Mouse (Mus musculus) heart, embryonic 11.5 days (tissue): ENCODE data around the gene Rad51b. TPM values are rescaled to one million over a fixed set of nuclear protein-coding genes. Genes with fewer than 3 reads are reported as not detected.

Source experiments
- ATAC-seq: fragments of 200-750 bp; cut with Nextera tagmentation; replicated peaks from 2 replicates; pipeline ENCODE4 v1.8.0; 2017; ENCODE audit warnings: moderate library complexity; ENCODE audit not compliant: insufficient number of reproducible peaks, low FRiP score, low TSS enrichment
- H3K27ac ChIP-seq: fragments of 300-500 bp; sonication (generic); 2 replicates; pipeline ENCODE4 v1.5.1; 2014; ENCODE audit warnings: mild to moderate bottlenecking, low read depth, low read length
- H3K27me3 ChIP-seq: fragments of 300-500 bp; sonication (generic); 2 replicates; pipeline ENCODE4 v1.6.1; 2014; ENCODE audit warnings: mild to moderate bottlenecking, low read length, mixed read lengths; ENCODE audit not compliant: control insufficient read depth, insufficient read depth
- H3K36me3 ChIP-seq: fragments of 300-500 bp; sonication (generic); 2 replicates; pipeline ENCODE4 v1.6.1; 2014; ENCODE audit warnings: mild to moderate bottlenecking, low read length, moderate library complexity, mixed read lengths; ENCODE audit not compliant: control insufficient read depth, insufficient read depth
- H3K4me1 ChIP-seq: fragments of 300-500 bp; sonication (generic); 2 replicates; pipeline ENCODE4 v1.6.1; 2014; ENCODE audit warnings: low read length; ENCODE audit not compliant: control insufficient read depth, insufficient read depth
- H3K4me2 ChIP-seq: fragments of 300-500 bp; sonication (generic); 2 replicates; pipeline ENCODE4 v1.6.1; 2014; ENCODE audit warnings: mild to moderate bottlenecking, moderate library complexity
- H3K4me3 ChIP-seq: fragments of 300-500 bp; sonication (generic); 2 replicates; pipeline ENCODE4 v1.5.1; 2014; ENCODE audit warnings: low read depth, low read length
- H3K9ac ChIP-seq: fragments of 300-500 bp; sonication (generic); 2 replicates; pipeline ENCODE4 v1.6.1; 2014; ENCODE audit warnings: mild to moderate bottlenecking, low read depth, low read length, moderate library complexity
- H3K9me3 ChIP-seq: fragments of 300-500 bp; sonication (generic); replicated peaks from 2 replicates; pipeline ENCODE4 v1.6.1; 2016; ENCODE audit warnings: low read length; ENCODE audit not compliant: control insufficient read depth
- WGBS: fragments of 180-500 bp; shearing (Covaris S2); extraction: QIAGEN DNeasy Blood & Tissue Kit; methylation state at CpG from one replicate; pipeline ENCODE4 v1.1.7; 2014; ENCODE audit not compliant: insufficient replicate concordance; 5-methylcytosine and 5-hydroxymethylcytosine counted together
- polyA plus RNA-seq: library from polyadenylated mRNA; unstranded; fragments of >200 nt; fragmentation: Nextera tagmentation; extraction: Ambion mirVana; gene quantifications from 2 replicates; pipeline ENCODE4 v1.2.1, GENCODE M21; 2014

The Rad51b gene
- polyA plus RNA-seq, 1 experiment from 2014 or later = 6.4 TPM

- Histone ChIP-seq H3K27me3 (no peaks in the 10 kb centered on the region), H3K4me2 (no peak overlapping the region), H3K36me3 (no peaks in the 10 kb centered on the region), H3K9me3 (no peaks in the 10 kb centered on the region), H3K27ac (no peak overlapping the region), H3K9ac (no peak overlapping the region), H3K4me3 (no peak overlapping the region), H3K4me1 (peaks cover 2% of the 10 kb centered on the region; the same call in 1 of the 2 replicates)
- ATAC-seq = no peak
- WGBS = 84% methylated on average over 4 of the region's 4 CpGs
These were observed 438.8 kb downstream of the Rad51b start for GRCm38 (mm10) chr12:79735882-79736281.

GRCm38 (mm10) chr12:79738700-79739099 is 441.6 kb downstream of the Rad51b start:
- Histone ChIP-seq H3K9me3 (no peaks in the 10 kb centered on the region), H3K9ac (no peak overlapping the region), H3K4me2 (no peak overlapping the region), H3K4me1 (no peaks in the 10 kb centered on the region), H3K36me3 (no peaks in the 10 kb centered on the region), H3K4me3 (no peak overlapping the region), H3K27me3 (no peaks in the 10 kb centered on the region), H3K27ac (no peak overlapping the region)
- no peak for ATAC-seq

GRCm38 (mm10) chr12:79739918-79740639 is 443.0 kb downstream of the Rad51b start:
- H3K4me3 ChIP-seq = no peak overlapping the region
- H3K4me2 ChIP-seq = no peak overlapping the region
- H3K27ac ChIP-seq = no peak overlapping the region
- H3K9ac ChIP-seq = no peak overlapping the region
- 88% methylated on average over 11 of the region's 11 CpGs for WGBS
- no peaks in the 10 kb centered on the region for H3K9me3 ChIP-seq
- peaks cover 1% of the 10 kb centered on the region; the same call in 1 of the 2 replicates for H3K4me1 ChIP-seq
- no peaks in the 10 kb centered on the region for H3K36me3 ChIP-seq
- ATAC-seq = no peak
- no peaks in the 10 kb centered on the region for H3K27me3 ChIP-seq

- Histone ChIP-seq H3K9ac (no peak overlapping the region), H3K4me1 (peaks cover 17% of the 10 kb centered on the region), H3K36me3 (no peaks in the 10 kb centered on the region), H3K4me3 (no peak overlapping the region), H3K27ac (no peak overlapping the region), H3K9me3 (no peaks in the 10 kb centered on the region), H3K27me3 (no peaks in the 10 kb centered on the region), H3K4me2 (no peak overlapping the region)
- no peak for ATAC-seq
- WGBS = 52% methylated on average over 7 of the region's 7 CpGs
These were observed 445.1 kb downstream of the Rad51b start for GRCm38 (mm10) chr12:79742211-79742610.

DNA sequence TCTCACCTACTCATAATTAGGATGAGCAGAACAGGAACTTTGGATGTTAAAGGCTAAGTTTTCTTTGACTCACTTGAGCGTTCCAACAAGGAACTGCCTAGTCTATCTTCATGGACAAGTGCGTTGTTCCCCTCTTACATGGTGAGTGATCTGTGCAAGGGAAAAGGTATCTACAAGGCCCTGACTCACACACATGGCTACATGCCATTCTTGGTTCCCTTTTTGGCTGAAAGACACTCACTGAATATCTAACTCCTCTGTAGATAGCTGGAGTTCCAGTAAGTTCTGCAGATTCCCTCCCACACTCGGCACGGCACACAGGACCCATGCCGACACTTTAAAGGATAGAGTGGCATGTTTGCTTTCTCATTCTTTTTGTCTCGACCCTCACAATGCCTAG is 447.0 kb downstream of the Rad51b start:
- Histone ChIP-seq H3K4me3 (no peak overlapping the region), H3K9me3 (no peaks in the 10 kb centered on the region), H3K27me3 (no peaks in the 10 kb centered on the region), H3K27ac (no peak overlapping the region), H3K36me3 (no peaks in the 10 kb centered on the region), H3K4me1 (peaks cover 17% of the 10 kb centered on the region), H3K9ac (no peak overlapping the region), H3K4me2 (no peak overlapping the region)
- WGBS = 63% methylated on average over 6 of the region's 6 CpGs
- no peak for ATAC-seq

GRCm38 (mm10) chr12:79745225-79745624 is 448.1 kb downstream of the Rad51b start:
- ATAC-seq = no peak
- Histone ChIP-seq H3K27ac (no peak overlapping the region), H3K9me3 (no peaks in the 10 kb centered on the region), H3K4me1 (peaks cover 28% of the 10 kb centered on the region), H3K4me2 (no peak overlapping the region), H3K4me3 (no peak overlapping the region), H3K27me3 (no peaks in the 10 kb centered on the region), H3K9ac (no peak overlapping the region), H3K36me3 (no peaks in the 10 kb centered on the region)
- WGBS = 61% methylated on average over 5 of the region's 5 CpGs

GRCm38 (mm10) chr12:79745845-79746510 is 448.9 kb downstream of the Rad51b start:
- no peak for ATAC-seq

GRCm38 (mm10) chr12:79747541-79747940 is 450.5 kb downstream of the Rad51b start:
- no peaks in the 10 kb centered on the region for H3K9me3 ChIP-seq
- no peak overlapping the region for H3K4me3 ChIP-seq
- H3K27ac ChIP-seq = no peak overlapping the region
- no peaks in the 10 kb centered on the region for H3K27me3 ChIP-seq
- no peak for ATAC-seq
- WGBS = 90% methylated on average over 3 of the region's 3 CpGs
- no peak overlapping the region for H3K4me2 ChIP-seq
- H3K4me1 ChIP-seq = peaks cover 50% of the 10 kb centered on the region
- no peak overlapping the region for H3K9ac ChIP-seq
- no peaks in the 10 kb centered on the region for H3K36me3 ChIP-seq

More at GRCm38 (mm10) chr12:79745845-79746510, 448.9 kb downstream of the Rad51b start:
- Histone ChIP-seq H3K9ac (no peak overlapping the region), H3K4me3 (no peak overlapping the region), H3K27me3 (no peaks in the 10 kb centered on the region), H3K27ac (no peak overlapping the region), H3K9me3 (no peaks in the 10 kb centered on the region), H3K36me3 (no peaks in the 10 kb centered on the region), H3K4me1 (peaks cover 34% of the 10 kb centered on the region), H3K4me2 (no peak overlapping the region)
- 36% methylated on average over 10 of the region's 10 CpGs for WGBS

DNA sequence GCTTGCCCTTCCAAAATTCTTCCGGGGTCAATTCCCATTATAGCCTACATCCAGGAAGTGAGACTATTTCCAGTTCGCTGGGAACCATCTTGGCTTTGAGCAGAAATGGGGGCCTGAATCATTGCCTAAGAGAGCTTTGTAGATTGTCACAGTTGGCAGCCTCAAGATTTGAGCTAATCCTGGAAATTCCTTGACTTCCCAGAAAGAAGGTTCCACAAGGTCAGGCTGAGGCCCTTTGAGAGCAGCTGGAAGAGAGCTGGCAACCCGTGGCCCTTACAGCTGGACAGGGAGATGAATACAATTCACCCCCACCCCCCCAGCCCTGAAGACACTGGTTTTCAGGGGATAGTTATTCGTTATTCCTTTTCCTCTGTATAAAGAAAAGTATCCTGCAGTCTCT is 451.8 kb downstream of the Rad51b start:
- 57% methylated on average over 4 of the region's 4 CpGs for WGBS

More for the DNA sequence above, 451.8 kb downstream of the Rad51b start:
- Histone ChIP-seq H3K27ac (no peak overlapping the region), H3K36me3 (no peaks in the 10 kb centered on the region), H3K4me3 (no peak overlapping the region), H3K9me3 (no peaks in the 10 kb centered on the region), H3K4me2 (no peak overlapping the region), H3K4me1 (peaks cover 50% of the 10 kb centered on the region), H3K27me3 (no peaks in the 10 kb centered on the region), H3K9ac (no peak overlapping the region)
- ATAC-seq = no peak
